Mouse (Mus musculus) heart, embryonic 12.5 days (tissue): ENCODE measurements around the gene Pam. TPM values are rescaled to one million over a fixed set of nuclear protein-coding genes. Genes with fewer than 3 reads are reported as not detected.

Experiments used
- ATAC-seq: fragments of 200-750 bp; cut with Nextera tagmentation; 2 replicates; pipeline ENCODE4 v1.8.0; 2017; ENCODE audit warnings: moderate TSS enrichment, moderate library complexity; ENCODE audit not compliant: insufficient number of reproducible peaks, low FRiP score
- H3K27ac ChIP-seq: fragments of 300-500 bp; sonication (generic); 2 replicates; pipeline ENCODE4 v1.5.1; 2016; ENCODE audit warnings: mild to moderate bottlenecking, moderate library complexity; ENCODE audit not compliant: poor library complexity, severe bottlenecking
- H3K27me3 ChIP-seq: fragments of 300-500 bp; sonication (generic); replicated peaks from 2 replicates; pipeline ENCODE4 v1.6.1; 2016; ENCODE audit warnings: mild to moderate bottlenecking, moderate library complexity
- H3K36me3 ChIP-seq: fragments of 300-500 bp; sonication (generic); 2 replicates; pipeline ENCODE4 v1.6.1; 2016; ENCODE audit warnings: mild to moderate bottlenecking, moderate library complexity
- H3K4me1 ChIP-seq: fragments of 300-500 bp; sonication (generic); replicated peaks from 2 replicates; pipeline ENCODE4 v1.6.1; 2016; ENCODE audit warnings: mild to moderate bottlenecking
- H3K4me2 ChIP-seq: fragments of 300-500 bp; sonication (generic); 2 replicates; pipeline ENCODE4 v1.6.1; 2016; ENCODE audit warnings: mild to moderate bottlenecking, moderate library complexity
- H3K4me3 ChIP-seq: fragments of 300-500 bp; sonication (generic); 2 replicates; pipeline ENCODE4 v1.5.1; 2016; ENCODE audit warnings: mild to moderate bottlenecking
- H3K9ac ChIP-seq: fragments of 300-500 bp; sonication (generic); 2 replicates; pipeline ENCODE4 v1.6.1; 2016; ENCODE audit warnings: mild to moderate bottlenecking, moderate library complexity
- H3K9me3 ChIP-seq: fragments of 300-500 bp; sonication (generic); replicated peaks from 2 replicates; pipeline ENCODE4 v1.6.1; 2016; ENCODE audit warnings: mild to moderate bottlenecking, moderate library complexity
- WGBS: fragments of 180-500 bp; shearing (Covaris S2); methylation state at CpG from one replicate; pipeline ENCODE4 v1.1.7; 2016; 5-methylcytosine and 5-hydroxymethylcytosine counted together
- polyA plus RNA-seq: library from polyadenylated mRNA; unstranded; fragments of >200 nt; fragmentation: Nextera tagmentation; extraction: Ambion mirVana; gene quantifications from 2 replicates; pipeline ENCODE4 v1.2.1, GENCODE M21; 2016

Pam gene
- polyA plus RNA-seq, 1 experiment from 2014 or later: 393 TPM

- no peaks in the 10 kb centered on the region for H3K9me3 ChIP-seq
- no peak overlapping the region for H3K4me2 ChIP-seq
- H3K27ac ChIP-seq: no peak overlapping the region
- no peak overlapping the region for H3K4me3 ChIP-seq
- H3K27me3 ChIP-seq: no peaks in the 10 kb centered on the region
- peaks cover 25% of the 10 kb centered on the region for H3K36me3 ChIP-seq
- no peak for ATAC-seq
- no peak overlapping the region for H3K9ac ChIP-seq
- no peaks in the 10 kb centered on the region for H3K4me1 ChIP-seq
- 58% methylated on average over 5 of the region's 5 CpGs for WGBS
Observed at GRCm38 (mm10) chr1:97909561-97909960, 185.9 kb downstream of the Pam start.

GRCm38 (mm10) chr1:97908736-97909135, 186.7 kb downstream of the Pam start:
- 87% methylated on average over 4 of the region's 4 CpGs for WGBS
- no peak overlapping the region for H3K27ac ChIP-seq
- H3K9ac ChIP-seq: no peak overlapping the region
- no peak overlapping the region for H3K4me2 ChIP-seq
- no peaks in the 10 kb centered on the region for H3K27me3 ChIP-seq
- H3K36me3 ChIP-seq: peaks cover 29% of the 10 kb centered on the region
- no peak for ATAC-seq
- H3K9me3 ChIP-seq: no peaks in the 10 kb centered on the region
- no peak overlapping the region for H3K4me3 ChIP-seq
- H3K4me1 ChIP-seq: no peaks in the 10 kb centered on the region

- Histone ChIP-seq H3K27ac (no peak overlapping the region), H3K9me3 (no peaks in the 10 kb centered on the region), H3K4me2 (no peak overlapping the region), H3K4me1 (no peaks in the 10 kb centered on the region), H3K27me3 (no peaks in the 10 kb centered on the region), H3K4me3 (no peak overlapping the region), H3K9ac (no peak overlapping the region), H3K36me3 (peaks cover 18% of the 10 kb centered on the region)
- WGBS: 88% methylated on average over 7 of the region's 7 CpGs
- no peak for ATAC-seq
Observed at GRCm38 (mm10) chr1:97903912-97904460, 191.5 kb downstream of the Pam start.

GRCm38 (mm10) chr1:97902830-97903229, 192.6 kb downstream of the Pam start:
- 87% methylated on average over 7 of the region's 7 CpGs for WGBS
- Histone ChIP-seq H3K9me3 (no peaks in the 10 kb centered on the region), H3K27ac (no peak overlapping the region), H3K4me2 (no peak overlapping the region), H3K4me3 (no peak overlapping the region), H3K36me3 (peaks cover 20% of the 10 kb centered on the region; the same call in 1 of the 2 replicates), H3K27me3 (no peaks in the 10 kb centered on the region), H3K9ac (no peak overlapping the region), H3K4me1 (no peaks in the 10 kb centered on the region)
- no peak for ATAC-seq

GRCm38 (mm10) chr1:97900559-97901153, 194.8 kb downstream of the Pam start:
- no peak overlapping the region for H3K9ac ChIP-seq
- H3K9me3 ChIP-seq: no peaks in the 10 kb centered on the region
- H3K4me3 ChIP-seq: no peak overlapping the region
- no peak for ATAC-seq
- WGBS: 79% methylated on average over 7 of the region's 7 CpGs
- no peaks in the 10 kb centered on the region for H3K27me3 ChIP-seq
- no peak overlapping the region for H3K4me2 ChIP-seq
- peaks cover 20% of the 10 kb centered on the region; the same call in 1 of the 2 replicates for H3K36me3 ChIP-seq
- no peak overlapping the region for H3K27ac ChIP-seq
- H3K4me1 ChIP-seq: no peaks in the 10 kb centered on the region

GRCm38 (mm10) chr1:97887511-97887910, 207.9 kb downstream of the Pam start:
- Histone ChIP-seq H3K27me3 (no peaks in the 10 kb centered on the region), H3K4me2 (no peak overlapping the region), H3K9me3 (no peaks in the 10 kb centered on the region), H3K9ac (no peak overlapping the region), H3K4me1 (no peaks in the 10 kb centered on the region), H3K36me3 (peaks cover 42% of the 10 kb centered on the region), H3K4me3 (no peak overlapping the region), H3K27ac (no peak overlapping the region)
- no peak for ATAC-seq
- 84% methylated on average over 9 of the region's 9 CpGs for WGBS

GRCm38 (mm10) chr1:97883498-97883897, 211.9 kb downstream of the Pam start:
- H3K27me3 ChIP-seq: no peaks in the 10 kb centered on the region
- no peak overlapping the region for H3K9ac ChIP-seq
- no peak overlapping the region for H3K27ac ChIP-seq
- no peak overlapping the region for H3K4me2 ChIP-seq
- H3K36me3 ChIP-seq: peaks cover 52% of the 10 kb centered on the region
- no peaks in the 10 kb centered on the region for H3K9me3 ChIP-seq
- no peak for ATAC-seq
- WGBS: 85% methylated on average over 7 of the region's 7 CpGs
- no peak overlapping the region for H3K4me3 ChIP-seq
- no peaks in the 10 kb centered on the region for H3K4me1 ChIP-seq

- Histone ChIP-seq H3K4me1 (no peaks in the 10 kb centered on the region), H3K27ac (no peak overlapping the region), H3K4me2 (no peak overlapping the region), H3K27me3 (no peaks in the 10 kb centered on the region), H3K9me3 (no peaks in the 10 kb centered on the region), H3K36me3 (peaks cover 59% of the 10 kb centered on the region), H3K9ac (no peak overlapping the region), H3K4me3 (no peak overlapping the region)
- no peak for ATAC-seq
Observed at GRCm38 (mm10) chr1:97877037-97877436, 218.4 kb downstream of the Pam start.

- Histone ChIP-seq H3K4me1 (no peaks in the 10 kb centered on the region), H3K9me3 (no peaks in the 10 kb centered on the region), H3K4me3 (no peak overlapping the region), H3K27ac (no peak overlapping the region), H3K4me2 (no peak overlapping the region), H3K36me3 (peaks cover 41% of the 10 kb centered on the region), H3K9ac (no peak overlapping the region), H3K27me3 (no peaks in the 10 kb centered on the region)
- ATAC-seq: no peak
- 81% methylated on average over 2 of the region's 2 CpGs for WGBS
Observed at GRCm38 (mm10) chr1:97873490-97874054, 221.9 kb downstream of the Pam start.

- Histone ChIP-seq H3K9me3 (no peaks in the 10 kb centered on the region), H3K4me3 (no peak overlapping the region), H3K27ac (no peak overlapping the region), H3K27me3 (no peaks in the 10 kb centered on the region), H3K4me1 (no peaks in the 10 kb centered on the region), H3K36me3 (peaks cover 37% of the 10 kb centered on the region), H3K4me2 (no peak overlapping the region), H3K9ac (no peak overlapping the region)
- no peak for ATAC-seq
- 67% methylated on average over 5 of the region's 5 CpGs for WGBS
Observed at GRCm38 (mm10) chr1:97872493-97872892, 223.0 kb downstream of the Pam start.

GRCm38 (mm10) chr1:97872072-97872471, 223.4 kb downstream of the Pam start:
- ATAC-seq: no peak
- H3K9ac ChIP-seq: no peak overlapping the region
- no peaks in the 10 kb centered on the region for H3K27me3 ChIP-seq
- H3K36me3 ChIP-seq: peaks cover 37% of the 10 kb centered on the region
- H3K4me3 ChIP-seq: no peak overlapping the region
- no peak overlapping the region for H3K4me2 ChIP-seq
- H3K4me1 ChIP-seq: no peaks in the 10 kb centered on the region
- H3K9me3 ChIP-seq: no peaks in the 10 kb centered on the region
- no peak overlapping the region for H3K27ac ChIP-seq
- 70% methylated on average over 2 of the region's 2 CpGs for WGBS

GRCm38 (mm10) chr1:97864135-97864534, 231.3 kb downstream of the Pam start:
- H3K9ac ChIP-seq: no peak overlapping the region
- no peak overlapping the region for H3K4me3 ChIP-seq
- 89% methylated on average over 7 of the region's 7 CpGs for WGBS
- no peaks in the 10 kb centered on the region for H3K27me3 ChIP-seq
- no peak overlapping the region for H3K27ac ChIP-seq
- H3K4me1 ChIP-seq: no peaks in the 10 kb centered on the region
- H3K9me3 ChIP-seq: no peaks in the 10 kb centered on the region
- peaks cover 18% of the 10 kb centered on the region for H3K36me3 ChIP-seq
- H3K4me2 ChIP-seq: no peak overlapping the region
- ATAC-seq: no peak
